Mouse (Mus musculus): ENCODE data around the gene Trp53tg5.

The Trp53tg5 gene

GRCm38 (mm10) chr2:164429881-164430615 is 43.5 kb downstream of the Trp53tg5 start:
- DNase-seq = no peak

DNA sequence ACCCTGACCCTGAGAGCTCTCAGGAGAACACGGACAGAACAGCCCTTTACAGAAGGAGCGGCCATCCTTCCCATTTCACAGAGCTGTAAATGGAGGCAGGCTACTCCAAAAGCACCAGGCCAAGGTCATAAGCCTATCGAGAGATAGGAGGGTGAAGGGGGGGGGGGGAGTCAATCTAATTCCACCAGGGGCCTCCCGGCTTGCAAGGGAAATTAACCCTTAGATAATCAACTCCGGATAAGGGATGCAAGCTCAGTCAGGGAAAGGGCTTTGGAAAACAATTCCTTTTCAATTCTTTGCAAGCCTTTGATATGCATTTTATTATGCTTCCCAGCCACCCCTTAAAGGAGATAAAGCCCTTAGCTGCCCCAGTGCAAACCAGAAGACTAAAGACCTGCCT is 45.1 kb downstream of the Trp53tg5 start:
- no peak for DNase-seq

GRCm38 (mm10) chr2:164426952-164427351 is 46.6 kb downstream of the Trp53tg5 start:
- DNase-seq = no peak

- no peak for DNase-seq
Measured at GRCm38 (mm10) chr2:164426121-164426520, 47.4 kb downstream of the Trp53tg5 start.

DNA sequence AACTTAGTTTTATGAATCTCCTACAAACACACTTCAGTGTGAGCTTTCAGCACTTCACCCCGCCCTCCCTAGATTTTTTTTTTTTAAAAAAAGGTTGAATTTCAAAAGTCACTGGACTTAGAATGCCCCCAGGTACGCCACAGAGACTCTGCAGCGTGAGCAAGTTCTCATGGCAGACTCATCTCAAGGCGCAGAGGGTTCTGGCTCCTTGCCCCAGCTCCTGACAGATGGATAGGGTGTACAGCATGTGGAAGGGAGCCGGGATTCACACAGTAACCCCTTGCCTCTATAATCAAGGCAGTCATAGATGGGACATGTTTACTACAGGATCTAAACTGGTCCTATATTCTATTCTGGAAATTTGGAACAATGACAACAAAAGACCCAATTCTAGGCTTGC is 48.1 kb downstream of the Trp53tg5 start:
- no peak for DNase-seq

DNA sequence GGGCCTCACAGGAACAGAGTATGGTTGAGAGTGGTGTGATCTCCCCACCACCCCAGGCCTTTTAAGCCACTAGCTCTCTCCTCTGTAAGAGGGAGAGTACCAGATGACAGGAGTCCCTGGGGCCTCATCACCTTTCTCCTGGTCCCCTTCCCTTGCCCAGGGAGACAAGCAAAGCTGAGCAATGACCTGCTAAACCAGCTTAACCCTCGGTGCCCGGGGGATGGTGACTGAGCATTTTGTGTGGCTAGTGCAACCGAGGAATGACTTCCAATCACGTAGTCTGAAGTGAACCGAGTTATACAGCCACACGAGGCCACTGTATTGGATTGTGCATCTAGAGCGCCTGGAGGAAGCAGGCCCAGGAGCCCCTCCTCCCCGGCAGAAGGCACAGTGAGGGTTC is 49.1 kb downstream of the Trp53tg5 start:
- DNase-seq = no peak

DNA sequence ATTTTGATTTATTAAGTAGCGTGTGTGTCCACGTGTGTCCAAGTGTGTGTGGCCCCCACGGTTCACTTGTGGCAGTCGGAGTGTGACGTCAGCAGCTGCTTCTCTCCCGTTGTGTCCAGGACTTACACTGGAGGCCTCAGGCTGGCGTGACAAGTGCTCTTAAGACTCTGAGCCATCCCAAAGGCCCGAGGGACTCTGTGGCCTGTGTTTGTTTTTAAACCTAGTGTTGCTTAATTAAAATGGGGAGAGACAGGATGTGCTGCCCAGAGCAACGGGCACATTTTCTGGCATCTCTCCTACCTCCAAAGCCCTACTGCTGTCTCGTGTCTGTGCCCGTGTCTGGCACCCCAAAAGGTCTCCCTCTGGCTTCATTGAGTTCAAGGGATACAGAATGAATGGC is 50.1 kb downstream of the Trp53tg5 start:
- no peak for DNase-seq

GRCm38 (mm10) chr2:164422675-164423393 is 50.7 kb downstream of the Trp53tg5 start:
- DNase-seq = no peak

DNA sequence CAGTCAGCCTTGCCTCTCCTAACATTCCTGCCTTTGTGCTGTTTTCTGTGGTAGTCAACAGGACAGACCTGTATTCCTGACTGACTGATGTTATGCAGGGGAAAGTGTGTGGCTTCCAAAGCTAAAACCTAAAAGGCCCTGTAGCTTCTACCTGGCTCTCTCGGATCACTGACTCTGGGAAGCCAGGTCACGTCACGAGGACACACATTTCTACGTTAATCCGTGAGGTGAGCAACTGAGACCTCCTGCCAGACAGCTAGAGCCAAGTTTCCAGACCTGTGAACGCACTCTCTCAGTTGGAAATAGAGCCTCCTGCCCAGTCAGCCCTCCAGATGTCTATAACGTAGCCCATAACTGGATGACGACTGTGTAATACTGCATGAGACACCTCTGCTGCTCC is 51.5 kb downstream of the Trp53tg5 start:
- DNase-seq = no peak

GRCm38 (mm10) chr2:164421306-164421705 is 52.2 kb downstream of the Trp53tg5 start:
- no peak for DNase-seq
